Mouse (Mus musculus): Measurements from ENCODE around the gene Prickle4.
"Not testable (repeated sequence)": the region's sequence is repeated elsewhere in the genome, so short reads cannot be mapped to it uniquely, and the experiment has no call there.

The Prickle4 gene

DNA sequence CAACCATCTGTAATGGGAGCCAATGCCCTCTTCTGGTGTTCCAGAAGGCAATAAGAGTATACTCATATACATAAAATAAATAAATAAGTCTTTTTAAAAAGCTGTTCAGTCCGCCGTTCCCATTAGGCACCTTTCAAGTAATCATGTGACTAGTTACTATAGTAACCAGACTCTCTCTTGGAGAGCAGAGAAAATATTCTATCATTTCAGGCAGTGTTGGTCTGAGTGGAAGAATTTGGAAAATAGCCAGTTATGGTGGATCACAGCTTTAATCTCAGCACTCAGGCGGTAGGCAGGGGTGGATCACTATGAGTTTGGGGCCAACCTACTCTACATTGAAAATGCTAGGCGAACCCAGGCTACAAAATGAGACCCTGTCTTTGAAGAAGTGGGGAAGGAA, 25.4 kb downstream of the Prickle4 start:
- DNase-seq (ENCODE audit: low spot score): no peak

DNA sequence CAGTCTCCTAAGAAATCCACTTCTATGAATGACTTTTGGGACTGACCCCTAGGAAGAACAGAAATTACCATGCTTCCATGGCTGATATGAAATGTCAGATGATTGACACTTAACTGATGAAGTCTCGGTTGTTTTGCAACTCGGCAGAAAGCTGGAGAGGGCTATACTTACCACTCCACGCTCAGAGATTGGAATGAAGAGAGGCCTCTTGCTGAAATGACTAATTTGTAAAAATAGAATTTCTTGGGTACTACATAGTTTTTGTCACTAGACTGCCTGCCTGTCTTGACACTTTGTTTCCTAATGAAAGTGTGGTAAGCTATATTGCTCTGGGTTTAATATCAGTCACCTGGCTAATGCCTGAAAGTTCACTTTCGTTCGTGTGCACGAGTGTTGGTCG, 30.1 kb downstream of the Prickle4 start:
- no peak for DNase-seq (ENCODE audit: low spot score)

DNA sequence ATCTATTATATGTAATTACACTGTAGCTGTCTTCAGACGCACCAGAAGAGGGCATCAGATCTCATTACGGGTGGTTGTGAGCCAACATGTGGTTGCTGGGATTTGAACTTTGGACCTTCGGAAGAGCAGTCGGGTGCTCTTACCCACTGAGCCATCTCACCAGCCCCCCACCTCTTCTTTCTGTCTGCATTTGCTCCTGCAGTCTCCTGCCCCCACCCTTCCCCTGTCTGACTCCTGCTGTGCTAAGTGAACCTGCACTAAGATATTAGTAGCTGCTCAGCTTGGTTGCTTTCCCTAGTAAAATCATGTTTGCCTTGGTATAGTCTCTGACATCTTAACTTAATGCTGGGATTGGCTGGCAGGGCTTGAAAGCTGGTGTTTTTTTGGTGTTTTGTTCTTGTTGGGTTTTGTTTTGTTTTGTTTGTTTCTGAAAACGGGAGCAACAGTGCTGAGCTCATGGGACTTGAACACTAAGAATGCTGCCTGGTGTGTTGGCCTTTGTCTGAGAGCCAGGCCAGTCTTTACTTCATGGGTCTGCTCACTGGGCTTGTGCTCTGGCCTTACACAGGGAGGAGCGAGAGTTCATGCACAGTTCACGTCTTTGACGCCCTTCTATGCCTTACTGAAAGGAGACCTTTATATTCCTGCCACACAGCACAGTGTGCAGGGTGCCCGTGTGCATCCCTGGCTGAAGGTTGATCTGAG, 31.4 kb downstream of the Prickle4 start:
- no peak for DNase-seq (ENCODE audit: low spot score)

DNA sequence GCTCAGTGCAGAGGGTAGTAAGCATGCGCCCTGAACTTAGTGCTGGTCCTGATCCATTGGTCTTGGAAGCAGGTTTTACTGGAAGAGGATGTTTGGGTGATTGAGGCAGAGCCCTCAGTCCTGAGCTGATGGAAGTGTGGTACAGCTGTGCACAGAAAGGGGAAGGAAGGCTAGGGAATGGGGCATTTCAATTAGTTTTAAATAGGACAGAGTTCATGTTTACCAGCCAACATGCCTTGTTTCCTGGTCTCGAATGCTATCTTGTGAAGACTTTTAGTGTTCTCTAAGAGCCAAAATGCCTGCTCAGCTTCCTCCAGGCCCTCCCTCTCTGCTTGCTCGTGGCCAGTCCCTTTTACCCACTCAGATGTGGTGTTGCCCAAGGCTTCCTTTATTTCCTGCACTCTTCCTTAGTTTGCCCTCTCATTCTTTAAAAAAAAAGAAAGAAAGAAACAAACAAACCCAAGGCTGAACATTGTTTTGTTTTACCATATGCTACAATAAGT, 35.7 kb downstream of the Prickle4 start:
- no peak for DNase-seq (ENCODE audit: low spot score)

DNA sequence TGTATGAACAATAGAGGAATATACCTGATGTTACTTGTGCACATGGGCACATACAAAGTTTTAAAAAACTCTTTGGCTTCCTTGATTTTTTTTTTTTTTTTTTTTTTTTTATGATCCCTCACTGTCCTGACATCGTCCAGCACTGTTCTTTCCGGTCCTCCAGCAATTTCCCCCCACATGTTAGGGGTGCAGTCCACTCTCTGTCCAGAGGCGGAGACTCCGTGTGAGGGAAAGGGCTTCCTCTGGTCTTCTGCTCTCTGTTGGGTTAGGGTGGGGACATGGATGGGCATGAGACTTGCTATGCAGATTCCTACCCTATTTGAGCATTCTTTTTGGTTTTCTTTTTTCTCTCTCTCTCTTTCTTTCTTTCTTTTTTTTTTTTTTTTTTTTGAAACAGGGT, 36.6 kb downstream of the Prickle4 start:
- no peak for DNase-seq (ENCODE audit: low spot score)

DNA sequence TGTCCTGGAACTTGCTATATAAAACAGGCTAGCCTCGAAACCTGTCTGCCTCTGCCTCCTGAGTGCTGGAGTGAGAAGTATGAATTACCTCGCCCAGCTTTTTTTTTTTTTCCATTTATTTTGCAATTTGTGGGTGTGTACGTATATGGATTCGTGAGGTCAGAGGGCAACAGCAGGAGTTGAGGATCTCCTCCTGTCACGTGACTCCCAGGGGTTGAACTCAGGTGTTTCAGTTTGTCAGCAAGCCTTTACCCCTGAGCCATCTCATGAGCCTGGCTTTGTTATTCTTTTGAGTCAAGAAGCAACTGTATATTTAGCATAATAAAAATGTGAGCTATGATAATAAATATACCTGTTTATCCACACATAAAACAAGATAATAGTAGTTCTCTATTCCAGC, 38.8 kb downstream of the Prickle4 start:
- DNase-seq (ENCODE audit: low spot score): peak; percentile 43

DNA sequence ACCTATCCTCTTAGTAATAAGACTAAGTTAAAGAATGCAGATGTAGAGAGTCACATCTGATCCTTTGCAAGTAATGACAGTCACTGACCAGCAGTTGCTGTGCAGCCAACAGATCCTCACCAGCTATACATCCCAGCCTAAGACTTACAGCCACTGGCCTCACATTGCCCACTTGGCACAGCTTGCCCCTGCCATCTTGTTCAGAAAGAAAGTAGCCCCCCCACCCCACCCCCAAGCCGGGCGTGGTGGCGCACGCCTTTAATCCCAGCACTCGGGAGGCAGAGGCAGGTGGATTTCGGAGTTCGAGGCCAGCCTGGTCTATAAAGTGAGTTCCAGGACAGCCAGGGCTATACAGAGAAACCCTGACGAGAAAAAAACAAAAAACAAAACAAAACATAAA, 40.2 kb downstream of the Prickle4 start:
- not testable (repeated sequence) for DNase-seq (ENCODE audit: low spot score)

DNA sequence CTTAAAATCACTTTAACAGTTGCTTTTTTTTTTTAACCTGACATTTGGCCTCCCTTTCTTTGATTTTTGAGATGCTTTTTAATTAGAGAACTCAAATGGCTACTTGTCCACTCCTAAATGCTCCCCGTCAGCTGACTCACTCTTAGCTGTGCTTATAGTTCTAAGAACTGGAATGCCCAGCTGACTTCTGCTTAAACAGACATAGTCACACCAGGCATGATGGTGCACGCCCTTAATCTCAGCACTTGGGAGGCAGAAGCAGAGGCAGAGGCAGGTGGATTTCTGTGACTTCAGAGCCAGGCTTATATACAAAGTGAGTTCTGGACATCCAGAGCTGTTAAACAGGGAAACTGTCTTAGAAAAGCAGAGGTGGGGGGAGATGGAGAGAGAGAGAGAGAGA, 42.6 kb downstream of the Prickle4 start:
- DNase-seq (ENCODE audit: low spot score): no peak

DNA sequence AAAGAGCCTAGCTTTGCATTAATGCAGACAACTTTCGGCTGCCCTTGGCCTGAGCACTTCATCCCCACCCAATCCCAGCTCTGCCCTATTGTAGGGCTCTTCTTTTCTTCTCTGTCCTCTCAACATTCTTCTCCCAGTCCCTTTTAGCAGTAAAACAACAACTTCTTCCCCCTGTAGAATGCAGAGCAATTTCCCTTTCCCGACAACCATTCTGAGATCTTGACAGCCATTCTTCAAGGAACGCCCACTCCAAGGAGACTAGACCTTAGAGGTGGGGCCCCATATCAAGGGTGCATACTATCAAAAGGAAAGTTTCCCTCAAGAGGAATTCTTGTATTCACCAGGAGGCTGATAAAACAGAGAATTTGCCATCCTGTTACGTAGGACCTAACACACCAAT, 45.6 kb downstream of the Prickle4 start:
- no peak for DNase-seq (ENCODE audit: low spot score)

DNA sequence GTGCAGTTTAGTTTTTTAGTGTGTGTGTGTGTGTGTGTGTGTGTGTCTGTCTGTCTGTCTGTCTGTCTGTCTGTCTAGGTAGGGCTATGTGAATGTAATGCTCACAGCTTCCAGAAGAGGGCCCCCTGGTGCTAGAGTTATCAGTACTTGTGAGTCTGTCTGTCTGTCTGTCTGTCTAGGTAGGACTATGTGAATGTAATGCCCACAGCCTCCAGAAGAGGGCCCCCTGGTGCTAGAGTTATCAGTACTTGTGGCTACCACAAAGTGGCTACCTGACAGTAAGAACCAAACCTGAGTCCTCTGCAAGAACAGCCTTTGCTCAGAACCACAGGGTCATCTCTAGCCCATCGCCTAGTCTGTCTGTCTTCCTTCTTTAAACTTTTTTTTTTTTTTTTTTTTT, 47.9 kb downstream of the Prickle4 start:
- peak; percentile 75 for DNase-seq (ENCODE audit: low spot score)

DNA sequence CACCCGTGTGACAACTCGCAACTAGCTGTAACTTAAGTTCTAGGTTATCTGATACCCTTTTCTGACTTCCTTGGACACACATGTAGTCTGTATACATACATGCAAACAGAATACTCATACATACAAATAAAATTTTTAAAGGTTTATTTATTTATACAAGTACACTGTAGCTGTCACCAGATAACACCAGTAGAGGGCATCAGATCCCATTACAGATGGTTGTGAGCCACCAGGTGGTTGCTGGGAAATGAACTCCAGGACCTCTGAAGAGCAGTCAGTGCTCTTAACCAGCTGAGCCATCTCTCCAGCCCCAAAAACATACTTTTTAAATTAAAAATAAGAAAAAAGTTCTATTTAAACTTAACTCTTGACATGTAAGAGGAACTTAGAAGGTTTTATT, 51.5 kb downstream of the Prickle4 start:
- DNase-seq (ENCODE audit: low spot score): no peak
